Comparison of ENCODE assay signal across 24 mouse cellular contexts in genomic region chr13:24717677-24718076, GRCm38 (mm10). TPM values are rescaled to one million over a fixed set of nuclear protein-coding genes. Genes with fewer than 3 reads are reported as not detected.
DNase-seq lines count a peak whose midpoint lies in the region; ATAC-seq and TF ChIP-seq lines count a peak whose summit lies in the region.
"Had no signal": no experiment of that assay in that cellular context is flagged by ENCODE, and none has a peak within 500 bp of the region (broad histone marks: within the 10 kb centered on the region; RNA-seq: fewer than 3 reads in every experiment).

No protein-coding gene starts in this region.

- no peak for TF ChIP-seq CTCF in kidney, adult 2 months (conservative IDR thresholded peaks at IDR 0.05; ENCODE audit: insufficient read depth, insufficient read length, low read depth, low read length)

- H3K9ac ChIP-seq in intestine, embryonic 16.5 days (ENCODE audit: low read depth, low read length): no peak overlapping the region
- H3K9ac ChIP-seq: embryonic facial prominence, embryonic 13.5 days; hindbrain, embryonic 12.5 days had no signal

- no peak for TF ChIP-seq POLR2A in kidney, adult 2 months (IDR thresholded peaks at IDR 0.05; ENCODE audit: low read depth, low read length)

- no peak overlapping the region for H3K4me2 ChIP-seq in intestine, embryonic 16.5 days (ENCODE audit: low read depth, low read length)
- H3K4me2 ChIP-seq: embryonic facial prominence, embryonic 13.5 days; hindbrain, embryonic 12.5 days had no signal

- no peaks in the 10 kb centered on the region for H3K36me3 ChIP-seq in kidney, adult 2 months (ENCODE audit: control insufficient read depth, insufficient read depth, low read length)
- H3K36me3 ChIP-seq in intestine, embryonic 16.5 days (ENCODE audit: control insufficient read depth, insufficient read depth, low read length): no peaks in the 10 kb centered on the region
- H3K36me3 ChIP-seq: embryonic facial prominence, embryonic 13.5 days had no signal

- H3K27me3 ChIP-seq in kidney, adult 2 months (replicated peaks; ENCODE audit: control insufficient read depth, insufficient read depth, low read length): no peaks in the 10 kb centered on the region
- no peaks in the 10 kb centered on the region for H3K27me3 ChIP-seq in intestine, embryonic 16.5 days (replicated peaks; ENCODE audit: control insufficient read depth, insufficient read depth, low read length)
- H3K27me3 ChIP-seq: CH12.LX; embryonic facial prominence, embryonic 13.5 days; Patski had no signal

- no peaks in the 10 kb centered on the region for H3K9me3 ChIP-seq in intestine, embryonic 16.5 days (ENCODE audit: control insufficient read depth, low read length)
- H3K9me3 ChIP-seq: embryonic facial prominence, embryonic 13.5 days; heart, embryonic 10.5 days; hindbrain, embryonic 12.5 days had no signal

- 0 out of 2 replicates have a peak, but pooled peaks cover 3% of the 10 kb centered on the region for H3K4me1 ChIP-seq in kidney, adult 2 months (ENCODE audit: control insufficient read depth, insufficient read depth, low read length)
- peaks cover 22% of the 10 kb centered on the region for H3K4me1 ChIP-seq in intestine, embryonic 16.5 days (ENCODE audit: control insufficient read depth, insufficient read depth, low read length)

- DNase-seq in kidney, adult 9 months: peak; percentile 11
- DNase-seq in kidney, adult 11 months: no peak
- peak; percentile 19 for DNase-seq in kidney, postnatal 14 days
- DNase-seq in kidney, adult 2 months: no peak
- no peak for DNase-seq in layer of hippocampus, postnatal 14 days (ENCODE audit: low spot score in 2 of 2)
- DNase-seq: adrenal gland, postnatal 14 days; cerebellum, adult 11-12 months; cerebellum, adult 9-10 months; cerebellum, postnatal 25 days; gastrocnemius, adult 2 months; gastrocnemius, postnatal 25 days; heart, postnatal 10 days; heart, postnatal 4 days had no signal

- H3K27ac ChIP-seq in kidney, adult 2 months (ENCODE audit: insufficient read depth, low read depth, low read length): no peak overlapping the region
- peak overlapping the region; percentile 14; the same call in 1 of the 2 replicates for H3K27ac ChIP-seq in intestine, embryonic 16.5 days (ENCODE audit: low read length)
- H3K27ac ChIP-seq: embryonic facial prominence, embryonic 13.5 days; gastrocnemius, adult 2 months; heart, embryonic 10.5 days; hindbrain, embryonic 12.5 days had no signal

- no peak overlapping the region for H3K4me3 ChIP-seq in kidney, adult 2 months (ENCODE audit: insufficient read depth, low read depth, low read length)
- no peak overlapping the region for H3K4me3 ChIP-seq in intestine, embryonic 16.5 days (ENCODE audit: low read length)
- H3K4me3 ChIP-seq: embryonic facial prominence, embryonic 13.5 days; gastrocnemius, adult 2 months; heart, embryonic 10.5 days; hindbrain, embryonic 12.5 days had no signal

- 43% methylated on average over 7 of the region's 7 CpGs for WGBS in kidney, adult 2 months
- 54% methylated on average over 7 of the region's 7 CpGs for WGBS in intestine, embryonic 16.5 days

- ATAC-seq in intestine, embryonic 16.5 days: peak; percentile 57
- ATAC-seq: activated CD4-positive, CD25-positive, alpha-beta regulatory T cell, adult 4 months; forebrain, embryonic 14.5 days; Patski had no signal

RNA-seq across cellular contexts. Expression of gene Armh2, which starts 23.4 kb away (rescaled TPM):
- not detected in 2 replicates for polyA plus RNA-seq in kidney, adult 2 months (2012; rRNA removed)
- not detected in 2 replicates for polyA plus RNA-seq in intestine, embryonic 16.5 days (2015; fragmentation: Nextera tagmentation; extraction: Ambion mirVana)
- total RNA-seq in layer of hippocampus, postnatal 14 days (2021): not detected
- total RNA-seq: adrenal gland, adult 18-20 months; adrenal gland, postnatal 14 days; CH12.LX; gastrocnemius, adult 2 months; gastrocnemius, postnatal 25 days; granulocyte monocyte progenitor cell, adult 5-6 weeks; heart, postnatal 10 days; heart, postnatal 4 days had no signal
- polyA plus RNA-seq: activated CD4-positive, CD25-positive, alpha-beta regulatory T cell, adult 4 months; embryonic facial prominence, embryonic 13.5 days; forebrain, embryonic 14.5 days; heart, embryonic 10.5 days; heart, embryonic 14.5 days; hindbrain, embryonic 12.5 days; Patski had no signal

RNA-seq across cellular contexts. Expression of gene Gmnn, which starts 44.0 kb away (rescaled TPM):
- 4.1 and 7.1 TPM in 2 replicates for polyA plus RNA-seq in kidney, adult 2 months (2012; rRNA removed)
- 81.9 and 90.3 TPM in 2 replicates for polyA plus RNA-seq in intestine, embryonic 16.5 days (2015; fragmentation: Nextera tagmentation; extraction: Ambion mirVana)
- total RNA-seq in layer of hippocampus, postnatal 14 days (2021): 1 to 10 TPM; 2.3 to 2.4 TPM

Comparison
In these comparisons a context has a peak if more than half of its experiments do, and no peak if none do; other contexts are left out.
1. DNase-seq: peak in kidney, adult 9 months (single experiment) and kidney, postnatal 14 days (single experiment); none in kidney, adult 11 months (single experiment), kidney, adult 2 months (single experiment) and layer of hippocampus, postnatal 14 days (0 of 2).
2. RNA of gene Gmnn, which starts 44.0 kb away (polyA plus RNA-seq): 81.9 to 90.3 TPM in intestine, embryonic 16.5 days; 4.1 to 7.1 TPM in kidney, adult 2 months; every median in the first group is over 10 times any median in the second.